Mouse (Mus musculus) ovary, adult 18-20 months (tissue): ENCODE measurements around the gene Urod.

Experiments used
- DNase-seq: peaks from one replicate; pipeline ENCODE4 v3.0.0; 2022; ENCODE audit warnings: low spot score, mixed read lengths

Urod gene

DNA sequence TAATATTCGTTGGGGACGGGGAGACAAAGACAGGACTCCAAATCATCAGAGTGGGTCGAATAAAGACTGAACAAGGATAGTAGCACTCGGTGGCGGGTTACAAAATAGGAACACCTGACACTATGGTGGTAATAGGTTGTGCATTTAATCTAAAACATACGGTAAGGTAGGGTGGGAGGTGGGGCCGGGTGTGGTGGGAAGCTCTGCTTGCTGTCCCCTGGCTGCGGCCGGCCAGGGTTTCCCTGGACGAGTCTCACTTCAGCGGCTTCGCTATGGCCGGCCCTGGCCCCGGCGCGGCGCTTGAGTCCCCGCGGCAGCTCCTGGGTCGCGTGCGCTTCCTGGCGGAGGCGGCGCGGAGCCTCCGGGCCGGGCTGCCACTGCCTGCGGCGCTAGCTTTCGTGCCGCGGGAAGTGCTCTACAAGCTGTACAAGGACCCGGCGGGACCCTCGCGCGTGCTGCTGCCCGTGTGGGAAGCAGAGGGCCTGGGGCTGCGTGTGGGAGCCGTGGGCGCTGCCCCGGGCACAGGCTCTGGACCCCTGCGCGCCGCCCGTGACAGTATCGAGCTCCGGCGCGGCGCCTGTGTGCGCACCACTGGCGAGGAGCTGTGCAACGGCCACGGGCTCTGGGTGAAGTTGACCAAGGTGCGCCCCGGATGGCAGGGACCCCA, 1.1 kb upstream of the Urod start, which contains the start of gene Hectd3:
TSS of gene Hectd3 (plus strand) at position 187 of the 667 bp plus-strand sequence.
- peak; percentile 32 for DNase-seq

- no peak for DNase-seq
Observed at GRCm38 (mm10) chr4:116991366-116991765, 2.8 kb downstream of the Urod start.

GRCm38 (mm10) chr4:116989731-116990130, 4.5 kb downstream of the Urod start:
- no peak for DNase-seq

DNA sequence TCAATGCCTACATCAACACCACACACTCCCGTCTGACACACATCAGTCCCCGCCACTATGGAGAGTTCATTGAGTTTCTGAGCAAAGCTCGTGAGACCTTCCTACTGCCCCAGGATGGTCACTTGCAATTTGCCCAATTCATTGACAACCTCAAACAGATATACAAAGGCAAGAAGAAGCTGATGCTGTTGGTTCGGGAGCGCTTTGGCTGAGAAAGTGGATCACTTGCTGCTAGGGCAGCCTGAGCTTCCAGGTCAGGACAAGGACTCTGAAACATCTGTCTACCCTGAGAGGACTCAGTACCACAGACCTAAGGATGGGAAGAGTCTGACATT, 7.1 kb downstream of the Urod start:
- DNase-seq = no peak

DNA sequence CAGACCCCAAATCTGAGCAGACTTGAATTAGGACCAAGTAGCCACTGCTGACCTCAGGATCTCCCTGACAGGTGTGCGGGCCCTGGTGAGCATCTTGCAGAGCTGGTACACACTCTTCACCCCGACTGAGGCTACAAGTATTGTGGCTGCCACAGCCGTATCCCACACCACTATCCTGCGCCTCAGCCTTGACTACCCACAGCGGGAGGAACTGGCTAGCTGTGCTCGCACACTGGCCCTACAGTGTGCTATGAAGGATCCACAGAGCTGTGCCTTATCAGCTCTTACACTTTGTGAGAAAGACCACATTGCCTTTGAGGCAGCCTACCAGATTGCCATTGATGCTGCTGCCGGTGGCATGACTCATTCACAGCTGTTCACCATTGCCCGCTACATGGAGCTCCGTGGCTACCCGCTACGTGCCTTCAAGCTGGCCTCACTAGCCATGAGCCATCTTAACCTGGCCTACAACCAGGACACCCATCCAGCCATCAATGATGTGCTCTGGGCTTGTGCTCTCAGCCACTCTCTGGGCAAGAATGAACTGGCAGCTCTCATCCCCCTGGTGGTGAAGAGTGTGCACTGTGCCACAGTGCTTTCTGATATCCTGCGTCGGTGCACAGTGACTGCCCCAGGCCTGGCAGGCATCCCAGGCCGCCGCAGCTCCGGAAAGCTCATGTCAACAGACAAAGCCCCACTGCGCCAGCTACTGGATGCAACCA, 7.7 kb downstream of the Urod start:
- peak; percentile 69 for DNase-seq

DNA sequence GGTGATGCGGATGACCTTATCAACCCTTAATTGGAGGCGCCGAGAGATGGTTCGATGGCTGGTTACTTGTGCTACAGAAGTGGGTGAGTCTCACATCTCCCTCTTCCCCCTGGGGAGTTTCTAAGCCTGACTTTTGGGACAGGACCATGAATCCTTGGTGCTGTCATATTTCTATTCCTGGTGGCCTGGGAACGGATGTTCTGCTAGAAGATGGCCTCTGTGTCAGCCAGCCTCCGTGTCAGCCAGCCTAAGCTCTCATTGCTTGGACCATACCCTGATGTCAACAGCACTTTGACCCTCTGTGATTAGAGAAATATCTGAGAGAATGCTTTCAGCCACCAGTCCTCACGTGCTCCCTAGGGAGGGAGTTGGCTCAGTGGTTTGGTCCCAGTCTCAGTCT, 8.5 kb downstream of the Urod start:
- DNase-seq = no peak

GRCm38 (mm10) chr4:116976503-116976902, 17.7 kb downstream of the Urod start:
- DNase-seq = no peak

GRCm38 (mm10) chr4:116954951-116955350, 39.3 kb downstream of the Urod start:
- DNase-seq = no peak

GRCm38 (mm10) chr4:116951642-116952041, 42.6 kb downstream of the Urod start:
- DNase-seq = no peak

DNA sequence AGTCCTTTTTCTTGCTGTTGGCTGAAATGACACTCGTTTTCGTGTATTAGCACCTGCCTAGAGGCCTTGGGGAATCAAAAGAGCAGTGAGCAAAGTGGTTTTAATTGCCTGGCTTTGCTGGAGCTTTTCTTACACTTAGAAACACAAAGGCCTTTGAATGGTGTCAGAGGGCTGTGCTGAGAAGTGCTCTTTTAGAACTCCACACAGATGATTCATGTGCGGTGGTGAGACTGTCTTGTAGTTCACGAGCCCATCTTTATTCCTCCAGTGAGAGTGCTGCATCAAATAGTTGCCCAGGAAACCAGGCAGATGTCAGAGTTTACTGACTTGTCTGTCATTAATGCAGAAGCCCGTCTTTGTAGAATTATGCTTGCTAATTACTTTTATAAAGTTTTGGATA, 50.2 kb downstream of the Urod start:
- no peak for DNase-seq

GRCm38 (mm10) chr4:116942695-116943094, 51.5 kb downstream of the Urod start:
- no peak for DNase-seq
